Mouse (Mus musculus): ENCODE data around the gene Chrne. TPM values are rescaled to one million over a fixed set of nuclear protein-coding genes. Genes with fewer than 3 reads are reported as not detected.

Gene Chrne
- total and polyA plus RNA-seq, 2 experiments from 2014 or later: 1.0 TPM; not detected in 1

DNA sequence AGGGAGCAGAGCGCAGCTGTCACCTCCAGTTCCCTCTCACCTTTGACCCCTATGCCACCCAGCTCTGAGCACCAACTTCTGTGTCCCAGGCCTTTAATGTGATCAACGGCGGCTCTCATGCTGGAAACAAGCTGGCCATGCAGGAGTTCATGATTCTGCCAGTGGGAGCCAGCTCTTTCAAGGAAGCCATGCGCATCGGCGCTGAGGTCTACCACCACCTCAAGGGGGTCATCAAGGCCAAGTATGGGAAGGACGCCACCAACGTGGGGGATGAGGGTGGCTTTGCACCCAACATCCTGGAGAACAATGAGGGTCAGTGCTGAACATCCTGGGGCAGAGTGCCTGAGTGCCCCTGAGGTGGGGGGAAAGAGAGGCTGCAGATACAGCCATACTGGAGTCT is 41.6 kb upstream of the Chrne start:
- Histone ChIP-seq H3K4me2 (ENCODE audit: low read depth) (no peak overlapping the region), H3K36me3 (ENCODE audit: insufficient read depth) (peaks cover 33% of the 10 kb centered on the region), H3K9ac (no peak overlapping the region), H3K4me1 (ENCODE audit: insufficient read depth) (no peaks in the 10 kb centered on the region), H3K4me3 (ENCODE audit: low read depth, low read length) (no peak overlapping the region), H3K27me3 (ENCODE audit: insufficient read depth, low read length) (no peaks in the 10 kb centered on the region), H3K27ac (ENCODE audit: low read depth, low read length) (no peak overlapping the region), H3K9me3 (ENCODE audit: low read length) (no peaks in the 10 kb centered on the region)
- 89% methylated on average over 8 of the region's 8 CpGs for WGBS
- TF ChIP-seq CTCF (IDR thresholded peaks at IDR 0.05; ENCODE audit: low read depth): no peak
- DNase-seq (no peak), ATAC-seq (no peak)

DNA sequence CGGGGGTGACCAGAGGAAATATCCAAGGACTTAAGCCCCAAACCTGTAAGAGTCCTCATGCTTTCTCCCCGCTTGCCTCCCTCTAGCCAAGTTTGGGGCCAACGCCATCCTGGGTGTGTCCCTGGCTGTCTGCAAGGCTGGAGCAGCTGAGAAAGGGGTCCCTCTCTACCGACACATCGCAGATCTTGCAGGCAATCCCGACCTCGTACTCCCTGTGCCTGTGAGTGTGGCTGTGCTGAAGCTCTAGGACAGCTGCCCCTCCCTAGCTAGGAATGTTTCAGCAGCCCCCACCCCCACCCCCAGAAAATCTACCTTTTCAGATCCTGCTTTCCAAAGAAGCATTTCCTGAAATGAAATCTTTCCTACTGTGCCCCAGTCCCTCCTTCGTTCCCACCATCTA is 39.9 kb upstream of the Chrne start:
- H3K27me3 ChIP-seq (ENCODE audit: insufficient read depth, low read length): no peaks in the 10 kb centered on the region
- 85% methylated on average over 8 of the region's 8 CpGs for WGBS

DNA sequence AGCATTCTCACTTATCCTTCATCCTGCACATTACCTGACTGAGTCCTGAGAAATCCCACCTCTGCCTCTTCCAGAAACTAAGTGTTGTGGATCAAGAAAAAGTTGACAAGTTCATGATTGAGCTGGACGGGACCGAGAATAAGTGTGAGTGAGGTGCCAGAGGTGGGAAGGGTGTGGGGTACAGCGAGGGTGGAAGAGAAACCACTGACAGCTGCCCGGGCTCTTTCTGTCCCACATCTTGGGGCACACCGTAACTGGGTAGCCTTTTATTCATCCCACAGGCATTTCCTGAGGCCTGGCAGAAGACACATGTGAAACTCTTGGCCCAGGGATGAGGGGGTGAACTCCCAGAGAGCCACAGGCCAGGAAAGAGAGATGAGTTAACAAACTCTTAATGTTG is 39.5 kb upstream of the Chrne start:
- Histone ChIP-seq H3K9me3 (ENCODE audit: low read length) (no peaks in the 10 kb centered on the region), H3K4me3 (ENCODE audit: low read depth, low read length) (no peak overlapping the region), H3K9ac (no peak overlapping the region), H3K27ac (ENCODE audit: low read depth, low read length) (no peak overlapping the region), H3K27me3 (ENCODE audit: insufficient read depth, low read length) (no peaks in the 10 kb centered on the region), H3K4me2 (ENCODE audit: low read depth) (no peak overlapping the region), H3K4me1 (ENCODE audit: insufficient read depth) (no peaks in the 10 kb centered on the region), H3K36me3 (ENCODE audit: insufficient read depth) (peaks cover 15% of the 10 kb centered on the region)
- DNase-seq: no peak
- no peak for TF ChIP-seq CTCF (IDR thresholded peaks at IDR 0.05; ENCODE audit: low read depth)
- 88% methylated on average over 5 of the region's 5 CpGs for WGBS
- ATAC-seq: no peak

More for the DNA sequence above, 39.9 kb upstream of the Chrne start:
- Histone ChIP-seq H3K9me3 (ENCODE audit: low read length) (no peaks in the 10 kb centered on the region), H3K4me1 (ENCODE audit: insufficient read depth) (no peaks in the 10 kb centered on the region), H3K27ac (ENCODE audit: low read depth, low read length) (no peak overlapping the region), H3K9ac (no peak overlapping the region), H3K4me3 (ENCODE audit: low read depth, low read length) (no peak overlapping the region), H3K4me2 (ENCODE audit: low read depth) (no peak overlapping the region), H3K36me3 (ENCODE audit: insufficient read depth) (peaks cover 19% of the 10 kb centered on the region)
- no peak for DNase-seq
- no peak for TF ChIP-seq CTCF (IDR thresholded peaks at IDR 0.05; ENCODE audit: low read depth)
- no peak for ATAC-seq

DNA sequence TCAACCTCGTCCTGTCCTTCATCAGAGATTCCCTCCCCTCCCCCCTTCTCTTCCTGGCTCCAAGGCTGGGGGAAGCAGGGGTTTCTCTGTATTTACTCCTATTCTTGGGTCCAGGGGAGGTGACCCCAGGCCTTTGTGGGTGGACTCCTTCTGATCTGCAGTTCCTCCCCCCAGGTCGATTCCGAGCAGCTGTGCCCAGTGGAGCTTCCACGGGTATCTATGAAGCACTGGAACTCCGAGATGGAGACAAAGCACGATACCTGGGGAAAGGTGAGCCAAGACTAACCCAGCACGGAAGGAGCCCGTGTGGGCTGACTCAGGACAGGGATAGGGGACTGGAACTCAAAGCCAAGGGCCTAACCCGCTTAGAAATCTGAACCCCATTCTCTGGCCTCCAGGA is 39.0 kb upstream of the Chrne start:
- Histone ChIP-seq H3K9ac (no peak overlapping the region), H3K36me3 (ENCODE audit: insufficient read depth) (peaks cover 10% of the 10 kb centered on the region), H3K4me1 (ENCODE audit: insufficient read depth) (no peaks in the 10 kb centered on the region), H3K4me2 (ENCODE audit: low read depth) (no peak overlapping the region), H3K4me3 (ENCODE audit: low read depth, low read length) (no peak overlapping the region), H3K9me3 (ENCODE audit: low read length) (no peaks in the 10 kb centered on the region), H3K27me3 (ENCODE audit: insufficient read depth, low read length) (no peaks in the 10 kb centered on the region), H3K27ac (ENCODE audit: low read depth, low read length) (no peak overlapping the region)
- DNase-seq (no peak), ATAC-seq (no peak)
- WGBS: 65% methylated on average over 9 of the region's 9 CpGs
- no peak for TF ChIP-seq CTCF (IDR thresholded peaks at IDR 0.05; ENCODE audit: low read depth)

DNA sequence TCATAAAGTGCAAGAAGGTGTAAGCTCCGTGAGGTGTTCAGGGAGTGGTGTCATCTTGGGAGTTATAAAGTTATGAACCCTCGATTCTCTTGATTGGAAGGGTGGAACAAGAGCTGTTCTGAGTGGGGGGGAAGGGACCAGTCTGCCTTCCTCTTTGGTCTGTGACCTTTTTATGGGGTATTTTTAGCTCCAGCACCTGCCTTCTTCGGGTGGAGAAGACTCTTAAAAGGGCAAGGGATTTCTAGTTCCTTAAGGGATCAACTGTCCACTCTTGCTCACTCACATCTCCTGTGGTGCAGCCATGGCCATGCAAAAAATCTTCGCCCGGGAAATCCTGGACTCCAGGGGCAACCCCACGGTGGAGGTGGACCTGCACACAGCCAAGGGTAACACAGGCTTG is 38.6 kb upstream of the Chrne start:
- Histone ChIP-seq H3K9ac (no peak overlapping the region), H3K27me3 (ENCODE audit: insufficient read depth, low read length) (no peaks in the 10 kb centered on the region), H3K4me2 (ENCODE audit: low read depth) (no peak overlapping the region), H3K9me3 (ENCODE audit: low read length) (no peaks in the 10 kb centered on the region), H3K4me1 (ENCODE audit: insufficient read depth) (no peaks in the 10 kb centered on the region), H3K27ac (ENCODE audit: low read depth, low read length) (no peak overlapping the region), H3K36me3 (ENCODE audit: insufficient read depth) (peaks cover 6% of the 10 kb centered on the region), H3K4me3 (ENCODE audit: low read depth, low read length) (no peak overlapping the region)
- no peak for TF ChIP-seq CTCF (IDR thresholded peaks at IDR 0.05; ENCODE audit: low read depth)
- no peak for ATAC-seq
- 67% methylated on average over 6 of the region's 6 CpGs for WGBS
- no peak for DNase-seq

DNA sequence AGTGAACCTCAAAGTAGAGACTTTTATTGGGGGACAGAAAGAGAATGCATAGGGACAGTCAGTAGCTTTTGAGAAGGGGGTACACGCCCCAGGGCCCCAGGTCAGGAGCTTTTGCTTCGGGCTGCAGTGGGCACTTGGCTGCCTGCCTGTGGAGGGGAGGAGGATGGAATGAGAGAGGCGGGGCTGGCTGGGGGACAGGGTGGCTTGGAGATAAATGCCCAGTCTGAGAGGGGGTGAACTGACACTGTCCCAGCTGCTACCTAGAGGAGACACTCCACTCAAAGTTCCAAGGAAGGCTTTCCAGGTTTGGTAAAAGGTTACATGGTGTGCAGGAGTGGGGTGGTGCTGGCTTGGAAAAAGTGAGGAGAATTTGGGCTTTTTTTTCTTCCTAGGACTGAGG is 37.9 kb upstream of the Chrne start, which contains the start of gene Eno3:
Eno3 (plus strand) TSS at position 239 of the 400 bp plus-strand sequence.
- Histone ChIP-seq H3K9me3 (ENCODE audit: low read length) (no peaks in the 10 kb centered on the region), H3K27me3 (ENCODE audit: insufficient read depth, low read length) (no peaks in the 10 kb centered on the region), H3K4me1 (ENCODE audit: insufficient read depth) (no peaks in the 10 kb centered on the region), H3K4me3 (ENCODE audit: low read depth, low read length) (peak within 1 kb of the TSS; percentile 98), H3K27ac (ENCODE audit: low read depth, low read length) (no peak within 1 kb of the TSS), H3K36me3 (ENCODE audit: insufficient read depth) (peaks cover 2% of the 10 kb centered on the region; the same call in 1 of the 2 replicates), H3K4me2 (ENCODE audit: low read depth) (peak within 1 kb of the TSS; percentile 87), H3K9ac (peak within 1 kb of the TSS; percentile 32)
- ATAC-seq (no peak), DNase-seq (no peak)
- 13% methylated on average over 3 of the region's 3 CpGs for WGBS
- no peak for TF ChIP-seq CTCF (IDR thresholded peaks at IDR 0.05; ENCODE audit: low read depth)

DNA sequence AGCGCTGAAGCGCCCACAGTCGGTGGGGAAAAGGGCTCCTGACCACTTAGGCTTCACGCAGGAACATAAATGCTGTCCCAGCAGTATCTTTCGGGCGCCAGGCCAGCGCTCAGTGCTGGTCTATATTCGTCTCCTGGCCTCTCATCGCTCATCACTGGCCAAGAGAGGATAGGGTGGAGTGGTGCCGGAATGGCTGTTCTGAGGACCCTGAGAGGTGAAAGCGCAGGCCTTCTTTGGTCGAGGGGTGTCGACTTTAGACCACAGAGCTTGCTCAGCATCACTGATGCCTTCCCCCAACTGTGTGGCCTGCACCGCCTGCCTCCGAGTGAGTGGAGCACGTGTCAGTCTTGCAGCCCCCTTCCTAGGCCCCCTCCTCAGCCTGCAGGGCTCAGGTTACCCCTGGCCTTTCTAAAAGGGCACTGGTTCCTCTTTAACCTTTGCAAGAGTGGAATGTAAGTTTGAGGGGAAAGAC is 37.5 kb upstream of the Chrne start:
- Histone ChIP-seq H3K36me3 (ENCODE audit: insufficient read depth) (peaks cover 4% of the 10 kb centered on the region; the same call in 1 of the 2 replicates), H3K4me1 (ENCODE audit: insufficient read depth) (no peaks in the 10 kb centered on the region), H3K27me3 (ENCODE audit: insufficient read depth, low read length) (no peaks in the 10 kb centered on the region), H3K9ac (0 out of 2 replicates have a peak overlapping the region, but pooled peaks have one; percentile 32), H3K4me2 (ENCODE audit: low read depth) (peak overlapping the region; percentile 87), H3K27ac (ENCODE audit: low read depth, low read length) (no peak overlapping the region), H3K9me3 (ENCODE audit: low read length) (no peaks in the 10 kb centered on the region), H3K4me3 (ENCODE audit: low read depth, low read length) (peak overlapping the region; percentile 98)
- DNase-seq (no peak), ATAC-seq (no peak)
- 15% methylated on average over 16 of the region's 16 CpGs for WGBS
- no peak for TF ChIP-seq CTCF (IDR thresholded peaks at IDR 0.05; ENCODE audit: low read depth)

Measured in forebrain, postnatal 0 days (tissue).